Mouse (Mus musculus) lung, embryonic 16.5 days (tissue): ENCODE results near the gene Aip. TPM values are rescaled to one million over a fixed set of nuclear protein-coding genes. Genes with fewer than 3 reads are reported as not detected.
A peak's percentile ranks its signal among the peaks of the same experiment; 100 is the strongest.

Experiments
- ATAC-seq: fragments of 200-750 bp; cut with Nextera tagmentation; 2 replicates; pipeline ENCODE4 v1.8.0; 2017; ENCODE audit warnings: low read depth, mild to moderate bottlenecking, moderate library complexity
- H3K27ac ChIP-seq: fragments of 300-500 bp; sonication (generic); 2 replicates; pipeline ENCODE4 v1.5.1; 2014; ENCODE audit warnings: mild to moderate bottlenecking, control low read depth, low read length
- H3K27me3 ChIP-seq: fragments of 300-500 bp; sonication (generic); 2 replicates; pipeline ENCODE4 v1.6.1; 2014; ENCODE audit warnings: low read depth, low read length, mixed read lengths; ENCODE audit not compliant: control insufficient read depth, insufficient read depth
- H3K36me3 ChIP-seq: fragments of 300-500 bp; sonication (generic); 2 replicates; pipeline ENCODE4 v1.6.1; 2014; ENCODE audit warnings: low read length; ENCODE audit not compliant: control insufficient read depth, insufficient read depth
- H3K4me1 ChIP-seq: fragments of 300-500 bp; sonication (generic); replicated peaks from 2 replicates; pipeline ENCODE4 v1.6.1; 2014; ENCODE audit warnings: low read length, mixed read lengths; ENCODE audit not compliant: control insufficient read depth, insufficient read depth
- H3K4me2 ChIP-seq: fragments of 300-500 bp; sonication (generic); 2 replicates; pipeline ENCODE4 v1.6.1; 2014; ENCODE audit warnings: low read depth, low read length, control low read depth
- H3K4me3 ChIP-seq: fragments of 300-500 bp; sonication (generic); 2 replicates; pipeline ENCODE4 v1.5.1; 2014; ENCODE audit warnings: mild to moderate bottlenecking, low read length, control low read depth
- H3K9ac ChIP-seq: fragments of 300-500 bp; sonication (generic); 2 replicates; pipeline ENCODE4 v1.6.1; 2014; ENCODE audit warnings: low read length, control low read depth
- H3K9me3 ChIP-seq: fragments of 300-500 bp; sonication (generic); 2 replicates; pipeline ENCODE4 v1.6.1; 2016; ENCODE audit warnings: low read length; ENCODE audit not compliant: control insufficient read depth
- WGBS: fragments of 180-500 bp; shearing (Covaris S2); extraction: QIAGEN DNeasy Blood & Tissue Kit; methylation state at CpG from one replicate; pipeline ENCODE4 v1.1.7; 2014; 5-methylcytosine and 5-hydroxymethylcytosine counted together
- polyA plus RNA-seq: library from polyadenylated mRNA; unstranded; fragments of >200 nt; fragmentation: Nextera tagmentation; extraction: Ambion mirVana; gene quantifications from 2 replicates; pipeline ENCODE4 v1.2.1, GENCODE M21; 2015

The Aip gene
- polyA plus RNA-seq, 1 experiment from 2014 or later: 102 TPM

DNA sequence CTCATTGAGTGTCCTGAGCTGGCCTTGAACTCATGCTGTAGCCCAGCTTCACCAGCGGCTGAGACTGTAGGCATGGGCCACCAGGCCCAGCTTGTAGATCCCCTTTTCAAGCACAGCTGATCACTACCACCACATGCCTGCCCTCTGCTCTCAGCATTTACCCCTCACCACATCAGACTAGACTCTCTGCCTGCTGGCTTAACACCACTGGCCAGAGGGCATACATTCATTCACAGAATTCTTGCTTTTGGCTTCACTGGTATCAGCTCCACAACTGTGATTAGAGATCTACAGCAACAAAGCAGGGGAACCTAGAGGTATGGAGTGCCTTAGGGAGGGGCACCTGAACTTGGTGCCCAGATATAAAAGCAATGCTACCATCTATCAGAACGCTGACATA, 5.2 kb downstream of the Aip start:
- H3K4me3 ChIP-seq: peak overlapping the region; percentile 53
- H3K27ac ChIP-seq: no peak overlapping the region
- H3K9me3 ChIP-seq: no peaks in the 10 kb centered on the region
- 91% methylated on average over 2 of the region's 2 CpGs for WGBS
- H3K4me2 ChIP-seq: peak overlapping the region; percentile 63
- peaks cover 9% of the 10 kb centered on the region for H3K36me3 ChIP-seq
- H3K9ac ChIP-seq: no peak overlapping the region
- H3K4me1 ChIP-seq: peaks cover 7% of the 10 kb centered on the region
- no peaks in the 10 kb centered on the region for H3K27me3 ChIP-seq
- no peak for ATAC-seq

GRCm38 (mm10) chr19:4119716-4120487, 5.8 kb downstream of the Aip start:
- no peak overlapping the region for H3K27ac ChIP-seq
- WGBS: 78% methylated on average over 6 of the region's 6 CpGs
- no peak for ATAC-seq
- H3K4me1 ChIP-seq: peaks cover 7% of the 10 kb centered on the region
- no peaks in the 10 kb centered on the region for H3K27me3 ChIP-seq
- H3K36me3 ChIP-seq: peaks cover 12% of the 10 kb centered on the region
- H3K9me3 ChIP-seq: no peaks in the 10 kb centered on the region
- H3K4me3 ChIP-seq: no peak overlapping the region
- no peak overlapping the region for H3K9ac ChIP-seq
- H3K4me2 ChIP-seq: peak overlapping the region; percentile 63; the same call in 1 of the 2 replicates

GRCm38 (mm10) chr19:4118350-4118749, 7.3 kb downstream of the Aip start:
- Histone ChIP-seq H3K4me2 (no peak overlapping the region), H3K4me3 (no peak overlapping the region), H3K9me3 (no peaks in the 10 kb centered on the region), H3K4me1 (peaks cover 7% of the 10 kb centered on the region), H3K36me3 (peaks cover 19% of the 10 kb centered on the region), H3K27me3 (no peaks in the 10 kb centered on the region), H3K27ac (no peak overlapping the region), H3K9ac (no peak overlapping the region)
- 90% methylated on average over 2 of the region's 2 CpGs for WGBS
- no peak for ATAC-seq

GRCm38 (mm10) chr19:4117006-4117405, 8.7 kb downstream of the Aip start:
- Histone ChIP-seq H3K36me3 (peaks cover 21% of the 10 kb centered on the region), H3K4me1 (peaks cover 7% of the 10 kb centered on the region), H3K4me2 (no peak overlapping the region), H3K9ac (no peak overlapping the region), H3K27ac (no peak overlapping the region), H3K4me3 (no peak overlapping the region), H3K9me3 (no peaks in the 10 kb centered on the region), H3K27me3 (no peaks in the 10 kb centered on the region)
- no peak for ATAC-seq
- WGBS: 94% methylated on average over 7 of the region's 7 CpGs

DNA sequence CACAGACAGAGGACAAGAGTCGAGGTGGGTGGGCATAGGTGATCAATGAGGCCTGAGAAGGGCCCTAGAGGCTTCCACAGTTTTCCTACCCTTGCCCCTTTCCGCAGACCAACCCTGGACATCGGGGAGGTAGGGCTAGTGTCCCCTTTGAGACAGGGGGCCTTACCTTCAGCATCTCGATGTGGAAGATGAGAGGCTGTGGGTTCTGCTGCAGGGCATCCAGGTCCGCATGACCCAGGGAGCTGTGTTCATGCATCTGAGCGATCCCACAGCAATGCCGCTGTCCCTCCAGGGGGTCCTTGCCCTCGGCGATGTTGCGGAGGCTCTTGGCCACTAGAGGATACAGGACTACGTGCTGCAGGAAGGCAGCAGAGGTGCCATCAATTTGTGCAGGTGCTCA, 9.8 kb downstream of the Aip start:
- no peaks in the 10 kb centered on the region for H3K27me3 ChIP-seq
- 79% methylated on average over 11 of the region's 11 CpGs for WGBS
- no peak overlapping the region for H3K27ac ChIP-seq
- peaks cover 21% of the 10 kb centered on the region for H3K36me3 ChIP-seq
- no peak overlapping the region for H3K4me3 ChIP-seq
- no peak overlapping the region for H3K9ac ChIP-seq
- no peaks in the 10 kb centered on the region for H3K9me3 ChIP-seq
- H3K4me2 ChIP-seq: no peak overlapping the region
- peaks cover 6% of the 10 kb centered on the region for H3K4me1 ChIP-seq
- ATAC-seq: no peak

GRCm38 (mm10) chr19:4115144-4115543, 10.5 kb downstream of the Aip start:
- Histone ChIP-seq H3K9me3 (no peaks in the 10 kb centered on the region), H3K36me3 (peaks cover 21% of the 10 kb centered on the region), H3K4me3 (no peak overlapping the region), H3K9ac (no peak overlapping the region), H3K4me1 (no peaks in the 10 kb centered on the region), H3K4me2 (no peak overlapping the region), H3K27ac (no peak overlapping the region), H3K27me3 (no peaks in the 10 kb centered on the region)
- ATAC-seq: no peak
- 89% methylated on average over 10 of the region's 10 CpGs for WGBS

DNA sequence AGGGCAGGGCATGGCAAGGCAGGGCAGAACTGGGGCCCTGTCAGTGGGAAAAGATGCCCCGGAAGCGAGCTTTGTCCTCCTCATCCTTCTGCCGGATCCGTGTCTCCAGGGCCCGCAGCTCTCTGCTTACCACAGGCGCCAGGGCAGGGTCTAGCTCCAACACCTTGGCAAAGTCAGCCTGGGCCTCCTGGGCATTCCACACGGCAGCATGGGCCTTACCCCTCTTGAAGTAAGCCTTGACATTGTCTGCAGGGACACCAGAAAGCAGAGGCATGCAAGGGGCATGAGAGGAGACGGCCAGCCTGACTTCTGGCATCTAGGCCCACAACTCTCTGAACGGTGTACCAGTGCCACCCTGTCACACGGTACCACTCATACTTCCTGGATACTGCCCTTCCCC, 11.1 kb downstream of the Aip start:
- Histone ChIP-seq H3K4me1 (no peaks in the 10 kb centered on the region), H3K27me3 (no peaks in the 10 kb centered on the region), H3K4me2 (no peak overlapping the region), H3K27ac (no peak overlapping the region), H3K4me3 (no peak overlapping the region), H3K9ac (no peak overlapping the region), H3K9me3 (no peaks in the 10 kb centered on the region), H3K36me3 (peaks cover 21% of the 10 kb centered on the region)
- ATAC-seq: no peak
- 88% methylated on average over 10 of the region's 10 CpGs for WGBS

DNA sequence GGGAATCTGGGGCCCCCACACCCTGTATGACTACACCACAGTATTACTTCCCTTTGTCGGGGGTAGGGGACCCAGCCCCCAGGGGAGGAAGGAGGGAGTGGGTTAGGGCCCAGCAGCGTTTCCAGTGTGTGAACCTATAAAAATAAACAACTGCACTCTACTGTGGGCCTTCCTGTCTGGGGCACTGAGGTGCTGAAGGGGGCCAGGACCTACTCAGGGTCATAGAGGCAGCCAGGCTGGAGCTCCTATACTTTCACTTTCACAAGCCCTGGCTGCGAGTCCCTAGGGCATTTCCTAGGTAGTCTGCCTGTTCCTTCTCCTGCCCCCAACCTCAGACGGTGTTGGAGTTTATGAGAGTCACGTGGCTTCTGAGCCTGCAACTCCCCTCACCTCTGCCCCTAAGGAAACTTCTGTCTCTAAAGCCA, 11.8 kb downstream of the Aip start:
- peak; percentile 47 for ATAC-seq
- H3K4me3 ChIP-seq: no peak overlapping the region
- no peaks in the 10 kb centered on the region for H3K4me1 ChIP-seq
- H3K27me3 ChIP-seq: no peaks in the 10 kb centered on the region
- H3K4me2 ChIP-seq: no peak overlapping the region
- no peak overlapping the region for H3K9ac ChIP-seq
- H3K9me3 ChIP-seq: no peaks in the 10 kb centered on the region
- peaks cover 21% of the 10 kb centered on the region for H3K36me3 ChIP-seq
- WGBS: 23% methylated on average over 5 of the region's 5 CpGs
- H3K27ac ChIP-seq: peak overlapping the region; percentile 44; the same call in 1 of the 2 replicates

DNA sequence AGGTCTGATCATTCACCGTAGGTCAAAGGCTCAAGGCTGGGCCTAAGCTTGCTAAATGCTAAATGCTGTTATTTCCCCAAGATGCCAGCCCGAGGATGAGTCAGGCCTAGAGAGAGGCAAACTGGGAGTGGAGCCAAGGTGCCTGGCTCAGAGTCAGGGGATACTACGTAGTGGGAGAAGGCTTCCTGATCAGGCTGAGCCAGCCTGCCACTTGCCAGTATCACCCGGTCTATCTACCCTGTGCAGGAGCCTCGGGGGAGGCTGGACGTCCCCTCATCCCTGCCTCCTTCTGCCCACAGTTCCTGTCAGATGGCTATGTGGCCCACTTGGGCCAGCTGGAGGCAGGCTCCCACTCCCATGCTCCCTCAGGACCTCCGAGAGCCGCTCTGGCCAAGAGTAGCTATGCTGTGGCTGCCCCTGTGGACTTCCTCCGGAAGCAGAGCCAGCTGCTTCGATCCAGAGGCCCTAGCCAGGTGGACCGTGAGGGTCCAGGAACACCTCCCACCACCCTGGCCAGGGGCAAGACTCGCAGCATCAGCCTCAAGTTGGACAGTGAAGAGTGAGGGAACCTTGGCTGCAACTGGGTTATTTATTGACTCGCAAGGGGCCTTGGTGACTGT, 12.4 kb downstream of the Aip start:
- H3K36me3 ChIP-seq: peaks cover 21% of the 10 kb centered on the region
- H3K4me2 ChIP-seq: no peak overlapping the region
- no peak overlapping the region for H3K9ac ChIP-seq
- no peaks in the 10 kb centered on the region for H3K27me3 ChIP-seq
- no peaks in the 10 kb centered on the region for H3K4me1 ChIP-seq
- H3K4me3 ChIP-seq: no peak overlapping the region
- peak; percentile 50; the same call in 1 of the 2 replicates for ATAC-seq
- no peaks in the 10 kb centered on the region for H3K9me3 ChIP-seq
- peak overlapping the region; percentile 44 for H3K27ac ChIP-seq
- 55% methylated on average over 13 of the region's 13 CpGs for WGBS
